Mouse (Mus musculus): Measurements from ENCODE around the gene Plxnb2. TPM values are rescaled to one million over a fixed set of nuclear protein-coding genes. Genes with fewer than 3 reads are reported as not detected.

Gene Plxnb2
- total RNA-seq, 2 experiments from 2014 or later, result 50.7 to 52.0 TPM

GRCm38 (mm10) chr15:89138046-89138405 is 42.6 kb downstream of the Plxnb2 start:
- intact Hi-C loops (cut with DNase I), result loop anchor here (5.0 kb wide), 1 partner anchor 59 kb away; the partner anchor contains the start of gene Dennd6b
- no peak for DNase-seq (ENCODE audit: low spot score in 2 of 2)

GRCm38 (mm10) chr15:89137378-89138045 is 43.1 kb downstream of the Plxnb2 start:
- intact Hi-C loops (cut with DNase I), result loop anchor here (5.0 kb wide), 1 partner anchor 60 kb away; the partner anchor contains the start of gene Dennd6b
- peak in 1 of 2 experiments; percentile 75 for DNase-seq (ENCODE audit: low spot score in 2 of 2)

GRCm38 (mm10) chr15:89136461-89137155 is 44.0 kb downstream of the Plxnb2 start:
- intact Hi-C loops (cut with DNase I), result loop anchor here (5.0 kb wide), 1 partner anchor 61 kb away; the partner anchor contains the start of gene Dennd6b
- no peak for DNase-seq (ENCODE audit: low spot score in 2 of 2)

GRCm38 (mm10) chr15:89131316-89131715 is 49.3 kb downstream of the Plxnb2 start:
- intact Hi-C loops (cut with DNase I), result no loop called here
- no peak for DNase-seq (ENCODE audit: low spot score in 2 of 2)

- DNase-seq (ENCODE audit: low spot score in 2 of 2), result no peak
- intact Hi-C loops (cut with DNase I), result no loop called here
Measured at GRCm38 (mm10) chr15:89130245-89130644, 50.3 kb downstream of the Plxnb2 start.

GRCm38 (mm10) chr15:89128382-89129350 is 51.9 kb downstream of the Plxnb2 start, which contains the start of gene Hdac10:
TSS of gene Hdac10 (minus strand) at chr15:89128700.
- intact Hi-C loops (cut with DNase I), result no loop called here
- DNase-seq (ENCODE audit: low spot score in 2 of 2), result peak; percentile 84 to 89

- intact Hi-C loops (cut with DNase I), result no loop called here
Measured at GRCm38 (mm10) chr15:89127364-89127940, 53.1 kb downstream of the Plxnb2 start.

GRCm38 (mm10) chr15:89126622-89127021 is 54.0 kb downstream of the Plxnb2 start:
- intact Hi-C loops (cut with DNase I), result no loop called here
- no peak for DNase-seq (ENCODE audit: low spot score in 2 of 2)

More at GRCm38 (mm10) chr15:89127364-89127940, 53.1 kb downstream of the Plxnb2 start:
- no peak for DNase-seq (ENCODE audit: low spot score in 2 of 2)

GRCm38 (mm10) chr15:89125351-89125750 is 55.2 kb downstream of the Plxnb2 start:
- intact Hi-C loops (cut with DNase I), result no loop called here
- DNase-seq (ENCODE audit: low spot score in 2 of 2), result no peak

- DNase-seq (ENCODE audit: low spot score in 2 of 2), result no peak
- intact Hi-C loops (cut with DNase I), result no loop called here
Measured at GRCm38 (mm10) chr15:89124312-89124711, 56.3 kb downstream of the Plxnb2 start.

GRCm38 (mm10) chr15:89123595-89123994 is 57.0 kb downstream of the Plxnb2 start:
- intact Hi-C loops (cut with DNase I), result loop anchor here (2.0 kb wide), 1 partner anchor 87 kb away; the partner anchor contains the start of gene Ppp6r2
- peak; percentile 71 to 84 for DNase-seq (ENCODE audit: low spot score in 2 of 2)

- DNase-seq (ENCODE audit: low spot score in 2 of 2), result peak; percentile 96
- intact Hi-C loops (cut with DNase I), result loop anchor here (2.0 kb wide), 1 partner anchor 88 kb away; the partner anchor contains the start of gene Ppp6r2
Measured at GRCm38 (mm10) chr15:89122649-89123366, 57.8 kb downstream of the Plxnb2 start, which contains the start of gene Tubgcp6. TSS of gene Tubgcp6 (minus strand) at chr15:89123112.

- no peak for DNase-seq (ENCODE audit: low spot score in 2 of 2)
- intact Hi-C loops (cut with DNase I), result no loop called here
Measured at GRCm38 (mm10) chr15:89118007-89118406, 62.6 kb downstream of the Plxnb2 start.

GRCm38 (mm10) chr15:89110147-89110546 is 70.4 kb downstream of the Plxnb2 start:
- intact Hi-C loops (cut with DNase I), result no loop called here
- no peak for DNase-seq (ENCODE audit: low spot score in 2 of 2)

GRCm38 (mm10) chr15:89106976-89107375 is 73.6 kb downstream of the Plxnb2 start:
- DNase-seq (ENCODE audit: low spot score in 2 of 2), result no peak
- intact Hi-C loops (cut with DNase I), result no loop called here

GRCm38 (mm10) chr15:89106073-89106472 is 74.5 kb downstream of the Plxnb2 start:
- intact Hi-C loops (cut with DNase I), result no loop called here
- DNase-seq (ENCODE audit: low spot score in 2 of 2), result peak; percentile 17 to 33
